Mouse (Mus musculus) midbrain, embryonic 12.5 days (tissue): Measurements from ENCODE around the gene Slc37a4. TPM values are rescaled to one million over a fixed set of nuclear protein-coding genes. Genes with fewer than 3 reads are reported as not detected.
"Not testable (repeated sequence)": the region's sequence is repeated elsewhere in the genome, so short reads cannot be mapped to it uniquely, and the experiment has no call there.

Experiments
- ATAC-seq: fragments of 200-750 bp; cut with Nextera tagmentation; 2 replicates; pipeline ENCODE4 v1.8.0; 2017; ENCODE audit warnings: low read depth, moderate TSS enrichment, moderate library complexity; ENCODE audit not compliant: low FRiP score
- H3K27ac ChIP-seq: fragments of 300-500 bp; sonication (generic); replicated peaks from 2 replicates; pipeline ENCODE4 v1.5.1; 2016; ENCODE audit warnings: mild to moderate bottlenecking
- H3K27me3 ChIP-seq: fragments of 300-500 bp; sonication (generic); 2 replicates; pipeline ENCODE4 v1.6.1; 2016; ENCODE audit warnings: mild to moderate bottlenecking
- H3K36me3 ChIP-seq: fragments of 300-500 bp; sonication (generic); 2 replicates; pipeline ENCODE4 v1.6.1; 2016
- H3K4me1 ChIP-seq: fragments of 300-500 bp; sonication (generic); 2 replicates; pipeline ENCODE4 v1.6.1; 2016
- H3K4me2 ChIP-seq: fragments of 300-500 bp; sonication (generic); replicated peaks from 2 replicates; pipeline ENCODE4 v1.6.1; 2016; ENCODE audit warnings: mild to moderate bottlenecking, moderate library complexity
- H3K4me3 ChIP-seq: fragments of 300-500 bp; sonication (generic); 2 replicates; pipeline ENCODE4 v1.5.1; 2016; ENCODE audit warnings: mild to moderate bottlenecking
- H3K9ac ChIP-seq: fragments of 300-500 bp; sonication (generic); replicated peaks from 2 replicates; pipeline ENCODE4 v1.6.1; 2016; ENCODE audit warnings: mild to moderate bottlenecking, moderate library complexity
- H3K9me3 ChIP-seq: fragments of 300-500 bp; sonication (generic); 2 replicates; pipeline ENCODE4 v1.6.1; 2016; ENCODE audit warnings: mild to moderate bottlenecking
- WGBS: fragments of 180-500 bp; shearing (Covaris S2); methylation state at CpG from one replicate; pipeline ENCODE4 v1.1.7; 2016; 5-methylcytosine and 5-hydroxymethylcytosine counted together
- polyA plus RNA-seq: library from polyadenylated mRNA; unstranded; fragments of >200 nt; fragmentation: Nextera tagmentation; extraction: Ambion mirVana; gene quantifications from 2 replicates; pipeline ENCODE4 v1.2.1, GENCODE M21; 2016

The Slc37a4 gene
- polyA plus RNA-seq, 1 experiment from 2014 or later: 24.9 TPM

DNA sequence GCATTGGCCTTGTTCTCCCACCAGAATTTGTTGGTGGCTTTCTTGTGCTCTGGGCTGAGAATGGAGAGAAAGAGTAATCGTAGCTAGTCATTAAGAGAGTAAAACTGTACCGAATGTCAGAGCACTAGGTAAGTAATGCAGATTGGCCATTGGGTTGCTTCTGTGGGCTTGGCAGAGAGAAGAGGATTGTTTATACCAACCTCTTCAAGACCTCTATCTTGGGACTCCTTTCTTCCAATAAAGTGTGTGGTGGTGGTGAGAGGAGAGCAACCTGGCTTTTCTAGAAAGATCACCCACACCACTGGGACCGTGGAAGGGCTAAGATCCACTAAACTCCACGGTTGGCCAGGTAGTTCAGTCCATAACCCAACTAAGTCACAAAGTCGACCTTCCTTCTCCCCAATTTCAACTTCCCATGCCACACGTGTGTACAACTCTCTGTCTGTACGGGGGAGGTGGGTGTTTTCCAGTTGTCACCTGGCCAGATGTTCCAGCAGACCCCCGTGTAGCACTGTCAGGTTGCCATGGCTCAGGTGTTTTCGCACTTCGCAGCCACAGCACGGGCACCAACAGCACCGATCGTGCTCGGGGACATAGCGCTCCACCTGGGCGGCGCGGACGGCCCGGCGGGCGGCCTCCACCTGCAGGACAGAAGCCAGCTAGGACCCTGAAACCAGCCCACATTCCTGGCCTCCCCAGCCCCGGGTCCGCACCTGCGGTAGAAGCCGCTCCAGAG, 20.7 kb downstream of the Slc37a4 start:
- peak; percentile 75; the same call in 1 of the 2 replicates for ATAC-seq
- peak overlapping the region; percentile 84 for H3K4me3 ChIP-seq
- H3K9me3 ChIP-seq: no peaks in the 10 kb centered on the region
- peak overlapping the region; percentile 94 for H3K4me2 ChIP-seq
- peak overlapping the region; percentile 80; the same call in 1 of the 2 replicates for H3K27ac ChIP-seq
- H3K9ac ChIP-seq: peak overlapping the region; percentile 87
- peaks cover 33% of the 10 kb centered on the region for H3K36me3 ChIP-seq
- peaks cover 8% of the 10 kb centered on the region for H3K4me1 ChIP-seq
- H3K27me3 ChIP-seq: no peaks in the 10 kb centered on the region
- WGBS: 9% methylated on average over 26 of the region's 26 CpGs

DNA sequence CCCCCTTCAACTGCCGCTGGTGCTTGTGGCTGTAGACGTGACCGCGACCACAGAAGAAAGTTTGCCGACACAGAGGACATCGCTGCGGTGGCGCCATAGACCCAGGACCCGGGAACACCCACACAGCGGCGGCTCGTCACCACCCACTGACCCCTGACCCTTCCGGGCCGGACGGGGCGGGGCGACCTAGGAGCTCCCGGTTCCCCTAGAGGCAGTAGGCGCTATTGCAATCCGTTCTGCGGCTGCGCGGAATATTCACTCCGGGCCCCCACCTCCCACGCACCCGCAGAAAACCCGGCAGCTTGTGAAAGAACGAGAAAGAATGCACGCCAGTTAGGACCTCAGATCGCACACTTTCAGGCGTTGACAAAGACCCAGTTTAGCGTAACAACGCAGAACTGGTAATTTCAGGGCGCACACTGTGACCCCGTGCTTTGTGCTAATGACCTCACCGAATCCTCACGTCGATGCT, 21.3 kb downstream of the Slc37a4 start:
- under 1% methylated on average over 38 of the region's 38 CpGs for WGBS
- peak overlapping the region; percentile 80 for H3K27ac ChIP-seq
- peak overlapping the region; percentile 84 for H3K4me3 ChIP-seq
- peak overlapping the region; percentile 94 for H3K4me2 ChIP-seq
- ATAC-seq: peak; percentile 88
- peaks cover 28% of the 10 kb centered on the region for H3K36me3 ChIP-seq
- peaks cover 8% of the 10 kb centered on the region for H3K4me1 ChIP-seq
- H3K9ac ChIP-seq: peak overlapping the region; percentile 87
- H3K27me3 ChIP-seq: no peaks in the 10 kb centered on the region
- H3K9me3 ChIP-seq: no peaks in the 10 kb centered on the region

DNA sequence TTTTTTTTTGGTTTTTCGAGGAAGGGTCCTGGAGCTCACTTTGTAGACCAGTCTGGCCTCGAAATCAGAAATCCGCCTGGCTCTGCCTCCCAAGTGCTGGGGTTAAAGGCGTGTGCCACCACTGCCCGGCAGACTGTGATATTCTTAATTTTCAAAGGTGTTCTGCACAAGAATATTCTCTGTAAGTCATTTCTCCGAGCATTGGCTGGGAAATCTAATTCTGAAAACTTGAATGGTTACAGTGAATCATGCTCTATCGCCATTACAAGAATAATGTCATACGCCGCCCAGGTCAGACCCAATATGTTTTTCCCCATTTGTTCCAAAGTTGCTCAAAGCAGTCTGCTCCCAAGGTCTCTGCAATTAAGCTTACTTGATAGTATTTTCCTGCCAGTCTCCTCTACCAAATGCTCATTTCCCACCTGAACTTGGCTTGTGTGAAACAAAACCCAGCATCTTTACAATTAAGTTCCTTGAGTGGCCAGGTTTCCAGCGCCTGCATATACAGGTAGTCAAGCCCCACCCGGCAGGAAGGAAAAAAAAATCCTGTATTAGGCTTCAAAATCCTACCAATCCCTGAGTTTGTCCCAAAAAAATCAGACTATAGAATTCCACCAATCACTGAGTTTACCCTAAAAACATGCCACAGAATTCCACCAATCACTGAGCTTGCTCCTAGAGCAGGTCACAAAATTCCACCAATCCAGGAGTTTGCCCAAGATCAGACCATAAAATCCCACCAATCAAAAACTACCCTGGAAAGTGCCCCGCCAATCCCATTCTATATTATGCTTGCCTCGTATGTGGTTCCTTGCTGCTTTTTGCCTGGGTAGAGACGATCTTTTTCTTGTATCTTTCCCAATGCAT, 22.1 kb downstream of the Slc37a4 start, which contains the start of gene Ccdc84:
Gene Ccdc84 (minus strand): TSS at position 51 of the 867 bp plus-strand sequence.
- no peaks in the 10 kb centered on the region for H3K27me3 ChIP-seq
- H3K36me3 ChIP-seq: 0 out of 2 replicates have a peak, but pooled peaks cover 20% of the 10 kb centered on the region
- peaks cover 8% of the 10 kb centered on the region for H3K4me1 ChIP-seq
- peak within 1 kb of the TSS; percentile 94 for H3K4me2 ChIP-seq
- H3K4me3 ChIP-seq: peak within 1 kb of the TSS; percentile 84
- peak within 1 kb of the TSS; percentile 80 for H3K27ac ChIP-seq
- WGBS: 81% methylated on average over 14 of the region's 14 CpGs
- no peak for ATAC-seq
- no peaks in the 10 kb centered on the region for H3K9me3 ChIP-seq
- H3K9ac ChIP-seq: peak within 1 kb of the TSS; percentile 87

DNA sequence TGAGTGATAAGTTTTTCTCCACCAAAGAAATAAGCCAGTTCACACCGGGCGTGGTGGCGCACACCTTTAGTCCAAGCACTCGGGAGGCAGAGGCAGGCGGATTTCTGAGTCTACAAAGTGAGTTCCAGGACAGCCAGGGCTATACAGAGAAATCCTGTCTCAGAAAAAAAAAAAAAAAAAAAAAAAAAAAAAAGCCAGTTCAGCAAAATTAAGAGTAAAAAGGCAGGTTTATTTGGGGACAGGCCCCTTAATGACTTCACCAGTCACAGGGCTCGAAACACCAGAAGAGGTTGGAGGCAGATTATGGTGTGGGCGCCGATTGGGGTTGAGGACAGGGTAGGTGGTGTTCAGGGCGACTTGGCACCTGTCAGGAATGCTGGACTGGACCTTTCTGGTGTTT, 23.1 kb downstream of the Slc37a4 start:
- H3K4me2 ChIP-seq, H3K27ac ChIP-seq, H3K4me1 ChIP-seq, H3K4me3 ChIP-seq, ATAC-seq, H3K9ac ChIP-seq, H3K9me3 ChIP-seq, H3K27me3 ChIP-seq: not testable (repeated sequence)
- WGBS: 96% methylated on average over 9 of the region's 9 CpGs
- H3K36me3 ChIP-seq: 0 out of 2 replicates have a peak, but pooled peaks cover 10% of the 10 kb centered on the region

DNA sequence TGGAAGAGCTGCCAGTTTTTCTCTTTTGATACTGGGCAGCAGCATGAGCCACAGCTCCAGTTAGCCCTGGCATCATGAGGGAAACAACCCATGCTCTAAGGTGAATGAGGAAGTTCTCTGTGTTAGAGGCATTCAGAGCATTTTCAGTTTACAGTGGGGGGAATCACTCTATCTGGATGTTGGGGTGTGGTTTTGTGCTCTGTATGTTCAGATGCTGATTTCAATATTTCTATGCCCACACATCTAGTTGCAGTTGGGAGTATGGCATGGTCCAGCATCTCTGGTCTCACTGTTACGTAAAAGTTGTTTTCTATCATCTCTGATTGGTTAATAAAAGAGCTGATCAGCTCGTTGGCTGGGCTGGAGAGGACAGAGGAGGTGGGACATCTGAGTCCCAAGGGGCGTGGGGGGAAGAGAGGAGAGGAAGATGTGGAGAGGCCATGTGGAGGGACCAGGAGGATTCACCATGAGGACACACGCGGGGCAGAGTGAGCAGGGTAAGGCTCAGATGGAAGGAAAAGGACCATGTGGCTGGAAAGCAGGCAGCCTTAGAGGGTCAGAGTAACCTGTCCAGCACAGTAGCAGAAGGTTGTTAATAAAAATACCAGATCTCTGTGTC, 23.7 kb downstream of the Slc37a4 start:
- Histone ChIP-seq H3K4me2 (no peak overlapping the region), H3K9me3 (no peaks in the 10 kb centered on the region), H3K36me3 (0 out of 2 replicates have a peak, but pooled peaks cover 9% of the 10 kb centered on the region), H3K27ac (no peak overlapping the region), H3K4me3 (no peak overlapping the region), H3K27me3 (no peaks in the 10 kb centered on the region), H3K9ac (no peak overlapping the region), H3K4me1 (peaks cover 8% of the 10 kb centered on the region)
- WGBS: 80% methylated on average over 5 of the region's 5 CpGs
- no peak for ATAC-seq

DNA sequence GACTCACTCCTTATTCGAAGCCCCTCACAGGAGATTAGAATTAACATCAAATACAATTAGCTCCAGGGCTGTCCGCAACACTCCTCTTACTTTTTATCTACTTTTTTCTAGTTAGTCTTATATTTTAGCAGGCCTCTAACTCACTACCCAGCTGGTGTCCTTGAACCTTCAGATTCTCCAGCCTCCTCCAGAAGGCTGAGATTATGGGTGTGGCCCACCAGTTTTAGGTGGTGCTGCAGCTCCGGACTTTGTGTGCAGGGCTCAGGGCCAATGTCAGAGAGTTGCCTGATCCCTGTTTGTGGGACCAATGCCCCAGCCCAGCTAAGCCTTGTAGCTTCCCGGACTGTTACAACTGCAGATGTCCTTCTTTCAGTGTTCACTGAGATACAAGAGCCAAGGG, 26.9 kb downstream of the Slc37a4 start:
- Histone ChIP-seq H3K36me3 (no peaks in the 10 kb centered on the region), H3K4me2 (no peak overlapping the region), H3K27me3 (no peaks in the 10 kb centered on the region), H3K4me3 (no peak overlapping the region), H3K9me3 (no peaks in the 10 kb centered on the region), H3K9ac (no peak overlapping the region), H3K4me1 (no peaks in the 10 kb centered on the region), H3K27ac (no peak overlapping the region)
- 94% methylated on average over 4 of the region's 4 CpGs for WGBS
- ATAC-seq: no peak

DNA sequence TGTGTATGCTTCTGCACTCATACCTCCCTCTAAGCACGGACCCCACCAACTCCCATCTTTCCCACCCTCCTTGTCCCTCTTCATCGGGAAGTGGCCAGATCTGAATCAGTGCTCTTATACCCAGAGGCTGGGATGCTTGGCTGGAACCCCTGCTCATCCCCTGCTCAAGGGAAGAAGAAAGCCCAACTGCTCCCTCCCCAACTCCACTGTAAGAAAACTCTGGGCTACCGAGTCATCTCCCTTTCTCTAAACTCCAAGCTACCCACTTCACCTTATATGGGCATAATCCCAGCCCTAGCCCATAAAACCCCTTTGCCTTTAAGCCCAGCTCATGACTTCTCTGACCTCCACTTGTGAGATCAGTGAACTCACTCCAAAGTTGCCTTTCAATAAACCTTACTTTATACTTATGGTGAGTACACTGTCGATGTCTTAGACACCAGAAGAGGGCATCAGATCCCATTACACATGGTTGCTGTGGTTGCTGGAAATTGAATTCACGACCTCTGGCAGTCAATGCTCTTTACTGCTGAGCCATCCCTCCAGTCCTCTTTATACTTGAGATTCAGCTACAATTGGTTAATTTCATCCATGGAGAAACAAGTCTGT, 36.0 kb downstream of the Slc37a4 start:
- no peak for ATAC-seq
- Histone ChIP-seq H3K27ac (no peak overlapping the region), H3K4me3 (no peak overlapping the region), H3K4me2 (no peak overlapping the region), H3K27me3 (no peaks in the 10 kb centered on the region), H3K9ac (no peak overlapping the region), H3K4me1 (0 out of 2 replicates have a peak, but pooled peaks cover 2% of the 10 kb centered on the region), H3K9me3 (no peaks in the 10 kb centered on the region), H3K36me3 (no peaks in the 10 kb centered on the region)
- WGBS: 61% methylated on average over 5 of the region's 5 CpGs

DNA sequence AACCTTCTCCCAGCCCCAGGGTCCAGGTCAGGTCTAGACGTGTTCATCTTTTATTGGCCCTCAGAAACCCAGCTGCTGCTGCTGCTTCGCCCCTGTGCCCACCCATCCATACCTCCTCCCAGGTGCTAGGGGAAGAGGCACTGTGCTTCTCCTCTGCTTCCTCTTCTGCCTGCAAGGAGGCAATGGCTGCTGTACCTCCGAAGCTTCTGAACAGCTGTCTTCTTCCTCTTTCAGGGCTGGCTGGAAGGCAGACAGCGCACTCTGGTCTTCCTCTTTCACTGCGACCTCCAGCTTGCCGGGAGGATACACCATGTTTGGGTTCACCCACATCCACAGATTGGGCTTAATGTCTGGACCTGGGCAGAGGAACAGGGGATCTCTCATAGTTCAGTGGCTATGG, 39.1 kb downstream of the Slc37a4 start:
- no peak overlapping the region for H3K9ac ChIP-seq
- H3K4me2 ChIP-seq: no peak overlapping the region
- no peak for ATAC-seq
- H3K4me1 ChIP-seq: 0 out of 2 replicates have a peak, but pooled peaks cover 2% of the 10 kb centered on the region
- H3K27me3 ChIP-seq: no peaks in the 10 kb centered on the region
- WGBS: 83% methylated on average over 6 of the region's 6 CpGs
- no peak overlapping the region for H3K4me3 ChIP-seq
- H3K9me3 ChIP-seq: no peaks in the 10 kb centered on the region
- H3K27ac ChIP-seq: no peak overlapping the region
- H3K36me3 ChIP-seq: no peaks in the 10 kb centered on the region

DNA sequence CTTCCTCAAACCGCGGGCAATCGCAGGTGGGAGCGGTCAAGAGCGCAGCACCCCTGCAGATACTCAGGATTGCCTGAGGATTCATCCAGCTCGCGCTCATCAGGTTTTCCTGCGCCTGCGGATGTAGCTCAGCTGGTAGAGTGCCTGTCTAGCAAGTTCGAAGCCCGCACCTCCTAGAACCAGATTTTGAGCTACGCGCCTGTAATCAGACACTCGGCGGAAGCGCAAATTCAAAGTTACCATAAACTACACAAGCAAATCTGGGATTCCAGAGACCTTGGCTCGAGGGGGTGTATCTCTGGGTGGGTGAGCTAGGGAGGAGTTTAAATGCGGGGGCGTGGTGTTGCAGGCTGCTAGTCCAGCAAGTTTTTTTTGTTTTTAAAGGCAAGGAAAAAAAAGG, 44.3 kb downstream of the Slc37a4 start, which contains the start of gene Foxr1:
Gene Foxr1 (minus strand): TSS at position 176 of the 400 bp plus-strand sequence.
- Histone ChIP-seq H3K4me2 (no peak within 1 kb of the TSS), H3K27ac (no peak within 1 kb of the TSS), H3K27me3 (no peaks in the 10 kb centered on the region), H3K9ac (no peak within 1 kb of the TSS), H3K36me3 (no peaks in the 10 kb centered on the region), H3K9me3 (no peaks in the 10 kb centered on the region), H3K4me1 (no peaks in the 10 kb centered on the region), H3K4me3 (no peak within 1 kb of the TSS)
- no peak for ATAC-seq
- WGBS: 76% methylated on average over 19 of the region's 19 CpGs

DNA sequence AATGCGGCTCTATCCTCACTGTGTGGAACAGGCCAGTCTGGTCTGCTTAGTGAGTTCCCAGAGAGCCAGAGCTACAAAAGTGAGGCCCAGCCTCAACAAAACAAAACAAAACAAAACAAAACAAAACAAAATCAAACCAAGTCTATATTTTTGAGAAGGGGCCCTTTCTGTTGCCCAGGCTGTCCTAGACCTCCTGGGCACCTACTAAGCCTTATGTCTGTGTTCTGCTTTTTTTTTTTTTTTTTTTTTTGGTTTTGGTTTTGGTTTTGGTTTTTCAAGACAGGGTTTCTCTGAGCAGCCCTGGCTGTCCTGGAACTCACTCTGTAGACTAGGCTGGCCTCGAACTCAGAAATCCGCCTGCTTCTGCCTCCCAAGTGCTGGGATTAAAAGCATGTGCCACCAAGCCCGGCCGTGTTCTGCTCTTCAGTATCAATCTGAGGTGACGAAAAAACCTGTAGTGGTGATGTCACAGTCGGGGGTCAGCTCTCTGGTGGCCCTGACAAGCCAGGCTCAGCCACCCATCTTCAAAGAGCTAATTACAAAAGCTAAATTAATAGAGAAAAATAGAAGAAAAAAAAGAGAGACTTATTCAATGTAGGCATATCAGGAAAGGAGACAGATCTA, 47.9 kb downstream of the Slc37a4 start:
- H3K4me1 ChIP-seq, H3K9ac ChIP-seq, H3K27ac ChIP-seq, ATAC-seq, H3K36me3 ChIP-seq, H3K4me3 ChIP-seq, H3K27me3 ChIP-seq, H3K9me3 ChIP-seq, H3K4me2 ChIP-seq: not testable (repeated sequence)
- 85% methylated on average over 7 of the region's 7 CpGs for WGBS

DNA sequence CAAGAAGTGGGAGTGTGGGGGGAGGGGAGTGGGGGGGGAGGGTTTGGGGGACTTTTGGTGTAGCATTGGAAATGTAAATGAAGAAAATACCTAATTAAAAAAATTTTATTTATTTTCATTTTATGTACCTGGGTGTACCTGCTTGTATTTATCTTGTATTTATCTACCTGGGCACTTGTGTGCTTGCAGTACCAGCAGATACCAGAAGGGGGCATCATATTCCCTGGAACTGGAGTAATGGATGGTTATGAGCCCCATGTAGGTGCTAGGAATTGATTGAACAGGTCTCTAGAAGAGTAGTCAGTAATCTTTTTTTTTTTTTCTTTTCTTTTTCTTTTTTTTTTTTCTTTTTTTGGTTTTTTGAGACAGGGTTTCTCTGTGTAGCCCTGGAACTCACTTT, 53.7 kb downstream of the Slc37a4 start:
- peaks cover 5% of the 10 kb centered on the region for H3K4me1 ChIP-seq
- no peak for ATAC-seq
- no peak overlapping the region for H3K4me3 ChIP-seq
- peaks cover 15% of the 10 kb centered on the region for H3K27me3 ChIP-seq
- H3K9me3 ChIP-seq: no peaks in the 10 kb centered on the region
- H3K9ac ChIP-seq: no peak overlapping the region
- no peak overlapping the region for H3K27ac ChIP-seq
- no peak overlapping the region for H3K4me2 ChIP-seq
- no peaks in the 10 kb centered on the region for H3K36me3 ChIP-seq
